Mouse (Mus musculus) embryonic facial prominence, embryonic 12.5 days (tissue): ENCODE results near the gene Rb1. TPM values are rescaled to one million over a fixed set of nuclear protein-coding genes. Genes with fewer than 3 reads are reported as not detected.

ENCODE experiments used
- ATAC-seq: fragments of 200-750 bp; cut with Nextera tagmentation; 2 replicates; pipeline ENCODE4 v1.8.0; 2017; ENCODE audit not compliant: insufficient number of reproducible peaks, insufficient read depth, low FRiP score, low TSS enrichment
- H3K27ac ChIP-seq: fragments of 300-500 bp; sonication (generic); 2 replicates; pipeline ENCODE4 v1.5.1; 2016; ENCODE audit warnings: mild to moderate bottlenecking
- H3K27me3 ChIP-seq: fragments of 300-500 bp; sonication (generic); 2 replicates; pipeline ENCODE4 v1.6.1; 2016; ENCODE audit warnings: mild to moderate bottlenecking, moderate library complexity
- H3K36me3 ChIP-seq: fragments of 300-500 bp; sonication (generic); 2 replicates; pipeline ENCODE4 v1.6.1; 2016; ENCODE audit warnings: mild to moderate bottlenecking
- H3K4me1 ChIP-seq: fragments of 300-500 bp; sonication (generic); 2 replicates; pipeline ENCODE4 v1.6.1; 2016
- H3K4me2 ChIP-seq: fragments of 300-500 bp; sonication (generic); replicated peaks from 2 replicates; pipeline ENCODE4 v1.6.1; 2016; ENCODE audit warnings: mild to moderate bottlenecking, moderate library complexity
- H3K4me3 ChIP-seq: fragments of 300-500 bp; sonication (generic); 2 replicates; pipeline ENCODE4 v1.5.1; 2016; ENCODE audit warnings: mild to moderate bottlenecking
- H3K9ac ChIP-seq: fragments of 300-500 bp; sonication (generic); 2 replicates; pipeline ENCODE4 v1.6.1; 2016; ENCODE audit warnings: mild to moderate bottlenecking, moderate library complexity
- H3K9me3 ChIP-seq: fragments of 300-500 bp; sonication (generic); 2 replicates; pipeline ENCODE4 v1.6.1; 2016; ENCODE audit warnings: mild to moderate bottlenecking, moderate library complexity
- WGBS: fragments of 180-500 bp; shearing (Covaris S2); methylation state at CpG from one replicate; pipeline ENCODE4 v1.1.7; 2016; 5-methylcytosine and 5-hydroxymethylcytosine counted together
- microRNA counts: library from miRNA; unstranded; fragments of <30 nt; microRNA quantifications from one replicate; lab custom pipeline; 2017
- microRNA-seq: library from miRNA; unstranded; fragments of <30 nt; microRNA quantifications from one replicate; pipeline ENCODE4, GENCODE M21; 2017
- polyA plus RNA-seq: library from polyadenylated mRNA; unstranded; fragments of >200 nt; fragmentation: Nextera tagmentation; extraction: Ambion mirVana; gene quantifications from 2 replicates; pipeline ENCODE4 v1.2.1, GENCODE M21; 2016

Gene Rb1
- polyA plus RNA-seq, 1 experiment from 2014 or later = 24.3 TPM

- peaks cover 29% of the 10 kb centered on the region for H3K4me1 ChIP-seq
- no peaks in the 10 kb centered on the region for H3K27me3 ChIP-seq
- under 1% methylated on average over 83 of the region's 88 CpGs for WGBS
- 0 out of 2 replicates have a peak, but pooled peaks cover 4% of the 10 kb centered on the region for H3K36me3 ChIP-seq
- ATAC-seq = peak; percentile 92
- H3K4me2 ChIP-seq = peak overlapping the region; percentile 87
- no peaks in the 10 kb centered on the region for H3K9me3 ChIP-seq
- H3K4me3 ChIP-seq = peak overlapping the region; percentile 70
- peak overlapping the region; percentile 95 for H3K9ac ChIP-seq
- peak overlapping the region; percentile 99 for H3K27ac ChIP-seq
These were observed 182.5 kb downstream of the Rb1 start for GRCm38 (mm10) chr14:73142896-73143709.

GRCm38 (mm10) chr14:73142421-73142895 lies 183.2 kb downstream of the Rb1 start:
- Histone ChIP-seq H3K27me3 (no peaks in the 10 kb centered on the region), H3K27ac (peak overlapping the region; percentile 99), H3K36me3 (0 out of 2 replicates have a peak, but pooled peaks cover 4% of the 10 kb centered on the region), H3K4me2 (peak overlapping the region; percentile 87), H3K9me3 (no peaks in the 10 kb centered on the region), H3K4me3 (peak overlapping the region; percentile 70), H3K9ac (peak overlapping the region; percentile 95), H3K4me1 (peaks cover 29% of the 10 kb centered on the region)
- peak; percentile 53; the same call in 1 of the 2 replicates for ATAC-seq
- under 1% methylated on average over 11 of the region's 11 CpGs for WGBS

- WGBS = 76% methylated on average over 3 of the region's 3 CpGs
- ATAC-seq = no peak
- Histone ChIP-seq H3K9ac (no peak overlapping the region), H3K27me3 (no peaks in the 10 kb centered on the region), H3K4me1 (peaks cover 29% of the 10 kb centered on the region), H3K9me3 (no peaks in the 10 kb centered on the region), H3K4me2 (peak overlapping the region; percentile 87), H3K4me3 (no peak overlapping the region), H3K27ac (peak overlapping the region; percentile 99), H3K36me3 (0 out of 2 replicates have a peak, but pooled peaks cover 4% of the 10 kb centered on the region)
These were observed 183.8 kb downstream of the Rb1 start for GRCm38 (mm10) chr14:73141800-73142199.

GRCm38 (mm10) chr14:73139866-73140265 lies 185.8 kb downstream of the Rb1 start:
- Histone ChIP-seq H3K4me1 (peaks cover 26% of the 10 kb centered on the region), H3K36me3 (0 out of 2 replicates have a peak, but pooled peaks cover 2% of the 10 kb centered on the region), H3K9ac (no peak overlapping the region), H3K9me3 (no peaks in the 10 kb centered on the region), H3K4me3 (no peak overlapping the region), H3K4me2 (no peak overlapping the region), H3K27me3 (no peaks in the 10 kb centered on the region), H3K27ac (no peak overlapping the region)
- no peak for ATAC-seq
- 42% methylated on average over 5 of the region's 5 CpGs for WGBS

GRCm38 (mm10) chr14:73138483-73138882 lies 187.1 kb downstream of the Rb1 start:
- Histone ChIP-seq H3K4me1 (peaks cover 14% of the 10 kb centered on the region; the same call in 1 of the 2 replicates), H3K4me2 (no peak overlapping the region), H3K27me3 (no peaks in the 10 kb centered on the region), H3K4me3 (no peak overlapping the region), H3K36me3 (no peaks in the 10 kb centered on the region), H3K9ac (no peak overlapping the region), H3K9me3 (no peaks in the 10 kb centered on the region), H3K27ac (no peak overlapping the region)
- ATAC-seq = no peak
- WGBS = 94% methylated on average over 7 of the region's 7 CpGs

GRCm38 (mm10) chr14:73137234-73137633 lies 188.4 kb downstream of the Rb1 start:
- no peak overlapping the region for H3K9ac ChIP-seq
- H3K27me3 ChIP-seq = no peaks in the 10 kb centered on the region
- no peaks in the 10 kb centered on the region for H3K36me3 ChIP-seq
- WGBS = 70% methylated on average over 5 of the region's 5 CpGs
- no peaks in the 10 kb centered on the region for H3K9me3 ChIP-seq
- peaks cover 12% of the 10 kb centered on the region; the same call in 1 of the 2 replicates for H3K4me1 ChIP-seq
- H3K4me3 ChIP-seq = no peak overlapping the region
- H3K27ac ChIP-seq = no peak overlapping the region
- no peak overlapping the region for H3K4me2 ChIP-seq
- ATAC-seq = no peak

MicroRNA genes within 50 kb of the gene (microRNA counts, 519-probe panel; counts per million panel counts)
- microRNA mmu-miR-687 (lab: Ali Mortazavi, UCI) = 460 counts per million, percentile 65 among the panel's probes with 10 or more counts

Small RNA genes lying within 50 kb of the gene (microRNA-seq; reads per million reads assigned to microRNA genes)
- not detected for gene Mir687

Other genes starting within 250 kb of the Rb1 start
- gene Rcbtb2, start 202.8 kb downstream of the Rb1 start, polyA plus RNA-seq = 155 and 160 TPM in 2 replicates
- 15.8 and 16.2 TPM in 2 replicates for gene Lpar6, start 87.9 kb downstream of the Rb1 start, polyA plus RNA-seq
- gene Itm2b, start 59.5 kb upstream of the Rb1 start, polyA plus RNA-seq = 464 and 478 TPM in 2 replicates
- gene Med4, start 184.2 kb upstream of the Rb1 start, polyA plus RNA-seq = 104 and 105 TPM in 2 replicates
- 92.5 and 107 TPM in 2 replicates for gene Sucla2, start 199.5 kb upstream of the Rb1 start, polyA plus RNA-seq
- gene Nudt15, start 222.4 kb upstream of the Rb1 start, polyA plus RNA-seq = 6.6 and 7.4 TPM in 2 replicates